Mouse (Mus musculus): ENCODE measurements at regions not wholly inside any gene's neighbourhood (a gene's known extent, or its start where the extent isn't known, plus 50 kb on each side); places are given as distances from the start of the nearest gene placed in this dataset.
A peak's percentile ranks its signal among the peaks of the same experiment; 100 is the strongest.

GRCm38 (mm10) chr6:50713297-50713696, 59.1 kb upstream of the Npvf start:
- Histone ChIP-seq H3K9ac (ENCODE audit: insufficient read depth, low read depth) (no peak overlapping the region), H3K36me3 (replicated peaks in 1 of 2; ENCODE audit: control insufficient read depth in 1 of 2, insufficient read depth in 1 of 2, low read length in 1 of 2) (no peaks in the 10 kb centered on the region), H3K4me3 (replicated peaks in 1 of 3; ENCODE audit: low read depth in 2 of 3, low read length in 2 of 3, poor library complexity in 1 of 3) (no peak overlapping the region), H3K79me2 (replicated peaks; ENCODE audit: control insufficient read depth, extremely low read depth, insufficient read depth, poor library complexity, severe bottlenecking) (no peaks in the 10 kb centered on the region), H3K27me3 (replicated peaks) (no peaks in the 10 kb centered on the region), H3K9me3 (replicated peaks; ENCODE audit: low read length) (no peaks in the 10 kb centered on the region), H3K27ac (ENCODE audit: insufficient read depth, low read depth) (no peak overlapping the region), H3K4me1 (ENCODE audit: control insufficient read depth in 1 of 2, insufficient read depth in 2 of 2) (peaks cover 0 to 31% of the 10 kb centered on the region in 2 experiments; a peak in 2 of 4 replicates), H3K4me2 (ENCODE audit: insufficient read depth, low read depth, poor library complexity, severe bottlenecking) (no peak overlapping the region)
- TF ChIP-seq NELFE (IDR thresholded peaks at IDR 0.05; ENCODE audit: low read depth, low read length): no peak
- peak; percentile 30; the same call in 1 of the 2 replicates for TF ChIP-seq ZNF384 (IDR thresholded peaks at IDR 0.05; ENCODE audit: low read depth, low read length)
- in situ Hi-C loops (cut with MboI; ENCODE audit: low pct_ligation_motif_present, low pct_unique_long_range_greater_than_20kb, low sequenced_read_pairs) (no loop called here), dilution Hi-C loops (cut with MboI; ENCODE audit: extremely low pct_ligation_motif_present, extremely low pct_unique_long_range_greater_than_20kb, low sequenced_read_pairs) (no loop called here)
- DNase-seq (ENCODE audit: extremely low read depth): peak; percentile 13

- H3K9ac ChIP-seq (ENCODE audit: insufficient read depth, low read depth): no peak overlapping the region
- no peaks in the 10 kb centered on the region for H3K27me3 ChIP-seq (replicated peaks)
- H3K79me2 ChIP-seq (replicated peaks; ENCODE audit: control insufficient read depth, extremely low read depth, insufficient read depth, poor library complexity, severe bottlenecking): no peaks in the 10 kb centered on the region
- dilution Hi-C loops (cut with MboI; ENCODE audit: extremely low pct_ligation_motif_present, extremely low pct_unique_long_range_greater_than_20kb, low sequenced_read_pairs): no loop called here
- no peak overlapping the region for H3K4me3 ChIP-seq (replicated peaks in 1 of 3; ENCODE audit: low read depth in 2 of 3, low read length in 2 of 3, poor library complexity in 1 of 3)
- no peaks in the 10 kb centered on the region for H3K36me3 ChIP-seq (replicated peaks in 1 of 2; ENCODE audit: control insufficient read depth in 1 of 2, insufficient read depth in 1 of 2, low read length in 1 of 2)
- H3K4me1 ChIP-seq (ENCODE audit: control insufficient read depth in 1 of 2, insufficient read depth in 2 of 2): peaks cover 0 to 17% of the 10 kb centered on the region in 2 experiments; a peak in 2 of 4 replicates
- H3K9me3 ChIP-seq (replicated peaks; ENCODE audit: low read length): no peaks in the 10 kb centered on the region
- in situ Hi-C loops (cut with MboI; ENCODE audit: low pct_ligation_motif_present, low pct_unique_long_range_greater_than_20kb, low sequenced_read_pairs): no loop called here
- no peak overlapping the region for H3K4me2 ChIP-seq (ENCODE audit: insufficient read depth, low read depth, poor library complexity, severe bottlenecking)
- TF ChIP-seq ELF1 (IDR thresholded peaks at IDR 0.05; ENCODE audit: low read depth, low read length): no peak
- no peak for TF ChIP-seq HCFC1 (IDR thresholded peaks at IDR 0.05; ENCODE audit: low read depth, low read length)
- no peak for TF ChIP-seq ETS1 (conservative IDR thresholded peaks at IDR 0.05; ENCODE audit: low read depth, low read length)
- DNase-seq (ENCODE audit: extremely low read depth): no peak
- H3K27ac ChIP-seq (ENCODE audit: insufficient read depth, low read depth): no peak overlapping the region
These were observed 64.4 kb upstream of the Npvf start for GRCm38 (mm10) chr6:50718631-50719030.

GRCm38 (mm10) chr6:50720346-50720745, 66.1 kb upstream of the Npvf start:
- H3K9me3 ChIP-seq (replicated peaks; ENCODE audit: low read length): no peaks in the 10 kb centered on the region
- no peak overlapping the region for H3K9ac ChIP-seq (ENCODE audit: insufficient read depth, low read depth)
- TF ChIP-seq SIN3A (IDR thresholded peaks at IDR 0.05; ENCODE audit: low read length) (no peak), MAZ (IDR thresholded peaks at IDR 0.05; ENCODE audit: low read depth, low read length) (no peak), CHD2 (IDR thresholded peaks at IDR 0.05; ENCODE audit: low read length) (no peak), RAD21 (IDR thresholded peaks at IDR 0.05; ENCODE audit: low read depth, low read length) (no peak), ETS1 (conservative IDR thresholded peaks at IDR 0.05; ENCODE audit: low read depth, low read length) (no peak), POLR2AphosphoS2 (IDR thresholded peaks at IDR 0.05; ENCODE audit: low read depth, low read length) (no peak), MAFK (IDR thresholded peaks at IDR 0.05; ENCODE audit: insufficient replicate concordance, low read length) (no peak), BHLHE40 (IDR thresholded peaks at IDR 0.05; ENCODE audit: low read depth, low read length) (no peak), E2F4 (IDR thresholded peaks at IDR 0.05; ENCODE audit: insufficient replicate concordance, low read depth, low read length) (no peak), MXI1 (IDR thresholded peaks at IDR 0.05; ENCODE audit: low read depth, low read length) (no peak), NRF1 (IDR thresholded peaks at IDR 0.05; ENCODE audit: low read depth, low read length) (no peak), MEF2A (IDR thresholded peaks at IDR 0.05; ENCODE audit: borderline replicate concordance, low read depth, low read length) (no peak), MYC (IDR thresholded peaks at IDR 0.05; ENCODE audit: low read depth, low read length) (no peak), TCF12 (IDR thresholded peaks at IDR 0.05; ENCODE audit: low read depth, low read length) (no peak), USF1 (IDR thresholded peaks at IDR 0.05; ENCODE audit: low read depth, low read length) (no peak), UBTF (IDR thresholded peaks at IDR 0.05; ENCODE audit: low read depth, low read length) (no peak), ZC3H11A (IDR thresholded peaks at IDR 0.05; ENCODE audit: low read depth, low read length) (no peak), ZKSCAN1 (IDR thresholded peaks at IDR 0.05; ENCODE audit: borderline replicate concordance, low read depth, low read length) (no peak), USF2 (conservative IDR thresholded peaks at IDR 0.05; ENCODE audit: low read depth, low read length) (no peak)
- no peaks in the 10 kb centered on the region for H3K79me2 ChIP-seq (replicated peaks; ENCODE audit: control insufficient read depth, extremely low read depth, insufficient read depth, poor library complexity, severe bottlenecking)
- H3K4me2 ChIP-seq (ENCODE audit: insufficient read depth, low read depth, poor library complexity, severe bottlenecking): no peak overlapping the region
- H3K4me3 ChIP-seq (replicated peaks in 1 of 3; ENCODE audit: low read depth in 2 of 3, low read length in 2 of 3, poor library complexity in 1 of 3): no peak overlapping the region
- in situ Hi-C loops (cut with MboI; ENCODE audit: low pct_ligation_motif_present, low pct_unique_long_range_greater_than_20kb, low sequenced_read_pairs): no loop called here
- no peak overlapping the region for H3K27ac ChIP-seq (ENCODE audit: insufficient read depth, low read depth)
- DNase-seq (ENCODE audit: extremely low read depth): no peak
- dilution Hi-C loops (cut with MboI; ENCODE audit: extremely low pct_ligation_motif_present, extremely low pct_unique_long_range_greater_than_20kb, low sequenced_read_pairs): no loop called here
- H3K27me3 ChIP-seq (replicated peaks): no peaks in the 10 kb centered on the region
- H3K36me3 ChIP-seq (replicated peaks in 1 of 2; ENCODE audit: control insufficient read depth in 1 of 2, insufficient read depth in 1 of 2, low read length in 1 of 2): no peaks in the 10 kb centered on the region
- no peaks in the 10 kb centered on the region; a peak in 1 of 4 replicates for H3K4me1 ChIP-seq (ENCODE audit: control insufficient read depth in 1 of 2, insufficient read depth in 2 of 2)
